Mouse (Mus musculus) stomach, postnatal 0 days (tissue): ENCODE measurements around the gene Wasl. TPM values are rescaled to one million over a fixed set of nuclear protein-coding genes. Genes with fewer than 3 reads are reported as not detected.

Experiments
- ATAC-seq: fragments of 200-750 bp; cut with Nextera tagmentation; 2 replicates; pipeline ENCODE4 v1.8.0; 2017; ENCODE audit not compliant: low FRiP score, low TSS enrichment
- DNase-seq: peaks from one replicate; pipeline ENCODE4 v3.0.0-alpha.2; 2016; ENCODE audit warnings: low spot score
- H3K27ac ChIP-seq: fragments of 300-500 bp; sonication (generic); replicated peaks from 2 replicates; pipeline ENCODE4 v1.5.1; 2014; ENCODE audit warnings: mild to moderate bottlenecking, control low read depth
- H3K27me3 ChIP-seq: fragments of 300-500 bp; sonication (generic); 2 replicates; pipeline ENCODE4 v1.6.1; 2014; ENCODE audit warnings: low read length; ENCODE audit not compliant: control insufficient read depth, insufficient read depth
- H3K36me3 ChIP-seq: fragments of 300-500 bp; sonication (generic); 2 replicates; pipeline ENCODE4 v1.6.1; 2014; ENCODE audit warnings: low read length, mixed read lengths; ENCODE audit not compliant: control insufficient read depth, insufficient read depth
- H3K4me1 ChIP-seq: fragments of 300-500 bp; sonication (generic); replicated peaks from 2 replicates; pipeline ENCODE4 v1.6.1; 2014; ENCODE audit warnings: antibody characterized with exemption; ENCODE audit not compliant: control insufficient read depth, insufficient read depth
- H3K4me2 ChIP-seq: fragments of 300-500 bp; sonication (generic); replicated peaks from 2 replicates; pipeline ENCODE4 v1.6.1; 2014; ENCODE audit warnings: low read depth, mild to moderate bottlenecking, control low read depth, moderate library complexity
- H3K4me3 ChIP-seq: fragments of 300-500 bp; sonication (generic); 2 replicates; pipeline ENCODE4 v1.5.1; 2014; ENCODE audit warnings: low read depth, low read length, control low read depth
- H3K9ac ChIP-seq: fragments of 300-500 bp; sonication (generic); 2 replicates; pipeline ENCODE4 v1.6.1; 2014; ENCODE audit warnings: mild to moderate bottlenecking, low read length, control low read depth, mixed read lengths
- H3K9me3 ChIP-seq: fragments of 300-500 bp; sonication (generic); 2 replicates; pipeline ENCODE4 v1.6.1; 2016; ENCODE audit warnings: low read length; ENCODE audit not compliant: control insufficient read depth
- CTCF ChIP-seq: IDR thresholded peaks from 2 replicates; pipeline ENCODE4 v1.5.1; 2016; ENCODE audit warnings: antibody characterized with exemption, low read depth, mild to moderate bottlenecking, moderate library complexity
- EP300 ChIP-seq: optimal IDR thresholded peaks from 2 replicates; pipeline ENCODE3; 2016; ENCODE audit warnings: antibody characterized with exemption
- WGBS: fragments of 180-500 bp; shearing (Covaris S2); extraction: QIAGEN DNeasy Blood & Tissue Kit; methylation state at CpG from one replicate; pipeline ENCODE4 v1.1.7; 2014; 5-methylcytosine and 5-hydroxymethylcytosine counted together
- polyA plus RNA-seq: library from polyadenylated mRNA; unstranded; fragments of >200 nt; fragmentation: Nextera tagmentation; extraction: Ambion mirVana; gene quantifications from 2 replicates; pipeline ENCODE4 v1.2.1, GENCODE M21; 2015

Wasl gene
- polyA plus RNA-seq, 1 experiment from 2014 or later: 80.9 TPM

DNA sequence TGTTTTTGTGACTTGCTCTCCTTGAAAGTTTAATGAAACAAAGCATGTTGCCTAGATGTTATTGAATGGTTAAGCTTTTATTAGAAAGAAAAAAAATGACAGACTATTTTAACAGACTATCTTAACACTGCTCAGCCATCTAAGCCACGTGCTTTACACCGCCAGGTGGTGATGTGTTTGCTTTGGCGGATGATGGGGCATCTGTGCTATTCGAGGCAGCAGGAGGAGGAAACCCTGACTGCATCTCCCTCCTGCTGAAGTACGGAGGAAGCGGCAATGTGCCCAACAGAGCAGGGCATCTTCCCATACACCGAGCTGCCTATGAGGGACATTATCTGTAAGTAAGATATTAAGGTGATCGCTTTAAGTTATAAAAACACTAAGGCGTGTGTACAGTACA is 100.7 kb downstream of the Wasl start:
- Histone ChIP-seq H3K4me1 (no peaks in the 10 kb centered on the region), H3K4me3 (no peak overlapping the region), H3K27ac (no peak overlapping the region), H3K9ac (no peak overlapping the region), H3K4me2 (no peak overlapping the region), H3K9me3 (no peaks in the 10 kb centered on the region), H3K36me3 (no peaks in the 10 kb centered on the region), H3K27me3 (no peaks in the 10 kb centered on the region)
- ATAC-seq (no peak), DNase-seq (no peak)
- 67% methylated on average over 9 of the region's 9 CpGs for WGBS
- TF ChIP-seq CTCF (no peak), EP300 (no peak)

Other genes with a start within 250 kb of the Wasl start
- gene Iqub, start 149.9 kb downstream of the Wasl start, polyA plus RNA-seq: not detected in 2 replicates
- 414 and 442 TPM in 2 replicates for gene Ndufa5, start 137.0 kb downstream of the Wasl start, polyA plus RNA-seq
- gene Asb15, start 136.9 kb downstream of the Wasl start, polyA plus RNA-seq: 0.04 and 0.06 TPM in 2 replicates
- 0.10 TPM in 1 of 2 replicates, not detected in the other for gene Lmod2, start 67.2 kb downstream of the Wasl start, polyA plus RNA-seq
- gene Hyal6, start 68.2 kb upstream of the Wasl start, polyA plus RNA-seq: not detected in 2 replicates
- gene Hyal4, start 83.3 kb upstream of the Wasl start, polyA plus RNA-seq: 0.99 and 1.0 TPM in 2 replicates
- not detected in 2 replicates for gene Spam1, start 126.2 kb upstream of the Wasl start, polyA plus RNA-seq
- gene Hyal5, start 193.0 kb upstream of the Wasl start, polyA plus RNA-seq: not detected in 2 replicates